Mouse (Mus musculus) heart, embryonic 14.5 days (tissue): ENCODE measurements around the gene Sdha. TPM values are rescaled to one million over a fixed set of nuclear protein-coding genes. Genes with fewer than 3 reads are reported as not detected.

Experiments
- ATAC-seq: fragments of 200-750 bp; cut with Nextera tagmentation; 2 replicates; pipeline ENCODE4 v1.8.0; 2017; ENCODE audit warnings: low read depth, moderate TSS enrichment; ENCODE audit not compliant: insufficient number of reproducible peaks, insufficient read depth, low FRiP score
- H3K27ac ChIP-seq, 2 experiments: fragments of 200-500 bp in 1 of 2; fragments of 300-500 bp in 1 of 2; sonication (generic) in 1 of 2; replicated peaks in 1 of 2; 2 replicates each; pipeline ENCODE4 v1.5.1; 2012 to 2014; ENCODE audit warnings: low read depth in 2 of 2, low read length in 2 of 2, control low read depth in 1 of 2, mild to moderate bottlenecking in 1 of 2, mixed read lengths in 1 of 2; ENCODE audit not compliant: control insufficient read depth in 1 of 2, insufficient read depth in 1 of 2
- H3K27me3 ChIP-seq: fragments of 300-500 bp; sonication (generic); 2 replicates; pipeline ENCODE4 v1.6.1; 2014; ENCODE audit warnings: mild to moderate bottlenecking, low read length, control low read depth; ENCODE audit not compliant: control insufficient read depth, insufficient read depth
- H3K36me3 ChIP-seq: fragments of 300-500 bp; sonication (generic); 2 replicates; pipeline ENCODE4 v1.6.1; 2014; ENCODE audit warnings: mild to moderate bottlenecking, control low read depth, low read length, mixed read lengths; ENCODE audit not compliant: control insufficient read depth, insufficient read depth
- H3K4me1 ChIP-seq, 2 experiments: fragments of 200-500 bp in 1 of 2; fragments of 300-500 bp in 1 of 2; sonication (generic) in 1 of 2; 2 replicates each; pipeline ENCODE4 v1.6.1; 2012 to 2014; ENCODE audit warnings: low read length in 2 of 2, control low read depth in 1 of 2, mixed read lengths in 1 of 2; ENCODE audit not compliant: control insufficient read depth in 2 of 2, insufficient read depth in 2 of 2
- H3K4me2 ChIP-seq: fragments of 300-500 bp; sonication (generic); 2 replicates; pipeline ENCODE4 v1.6.1; 2014; ENCODE audit warnings: mild to moderate bottlenecking, low read length
- H3K4me3 ChIP-seq, 2 experiments: fragments of 200-500 bp in 1 of 2; fragments of 300-500 bp in 1 of 2; sonication (generic) in 1 of 2; 2 replicates each; pipeline ENCODE4 v1.5.1; 2012 to 2014; ENCODE audit warnings: low read length in 2 of 2, mild to moderate bottlenecking in 2 of 2, control low read depth in 1 of 2, low read depth in 1 of 2, moderate library complexity in 1 of 2; ENCODE audit not compliant: control insufficient read depth in 1 of 2, insufficient read depth in 1 of 2
- H3K9ac ChIP-seq: fragments of 300-500 bp; sonication (generic); 2 replicates; pipeline ENCODE4 v1.6.1; 2014; ENCODE audit warnings: mild to moderate bottlenecking, low read length
- H3K9me3 ChIP-seq: fragments of 300-500 bp; sonication (generic); 2 replicates; pipeline ENCODE4 v1.6.1; 2016; ENCODE audit warnings: low read length, control low read depth; ENCODE audit not compliant: control insufficient read depth
- WGBS: fragments of 180-500 bp; shearing (Covaris S2); extraction: QIAGEN DNeasy Blood & Tissue Kit; methylation state at CpG from one replicate; pipeline ENCODE4 v1.1.7; 2014; 5-methylcytosine and 5-hydroxymethylcytosine counted together
- polyA plus RNA-seq: library from polyadenylated mRNA; unstranded; fragments of >200 nt; fragmentation: Nextera tagmentation; extraction: Ambion mirVana; gene quantifications from 2 replicates; pipeline ENCODE4 v1.2.1, GENCODE M21; 2014

Gene Sdha
- 496 and 549 TPM in 2 replicates for polyA plus RNA-seq

DNA sequence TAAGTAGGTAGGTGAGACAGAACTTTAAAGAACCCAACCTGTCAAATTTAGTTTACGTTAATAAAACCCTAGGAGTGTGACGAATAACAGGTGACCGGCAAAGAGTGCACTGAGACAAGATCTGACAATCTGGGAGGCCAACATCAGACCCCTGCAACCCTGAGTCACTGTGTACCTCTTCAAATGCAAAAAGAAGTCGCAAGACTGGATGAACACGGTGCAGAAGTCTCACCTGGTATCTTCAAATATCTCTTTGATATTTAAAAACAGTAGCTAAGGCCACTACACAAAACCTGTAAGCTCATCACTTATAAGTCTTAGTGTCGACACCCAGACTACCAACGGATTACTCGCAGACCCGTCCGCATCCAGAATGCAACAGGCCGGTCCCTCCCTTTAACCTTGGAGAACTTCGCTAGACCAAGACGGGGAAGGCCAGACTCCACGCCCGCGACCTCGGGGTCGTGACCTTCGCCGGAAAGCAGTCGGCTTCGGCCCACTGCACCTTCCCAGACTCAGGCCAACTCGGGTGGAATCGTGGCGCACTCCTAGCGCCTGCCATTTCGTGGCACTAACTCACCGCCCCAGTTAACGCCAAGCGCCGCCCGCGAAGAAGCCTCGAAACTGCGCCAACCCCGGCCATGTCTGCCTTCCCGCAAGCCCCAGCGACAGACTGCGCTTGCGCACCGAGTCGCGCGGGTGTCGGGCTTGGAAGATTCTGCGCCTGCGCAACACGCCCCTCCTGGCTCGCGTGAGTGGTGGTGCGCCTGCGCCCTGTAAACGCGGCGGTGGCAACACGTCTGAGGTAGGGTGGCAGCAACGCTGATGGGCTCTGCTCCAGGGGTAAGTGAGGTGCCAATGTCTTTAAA, at the start of gene Sdha, which contains the start of gene Ccdc127:
Sdha (minus strand) TSS at position 715 of the 869 bp plus-strand sequence.
Ccdc127 (plus strand) TSS at position 744 of the 869 bp plus-strand sequence.
- ATAC-seq, result peak; percentile 98

DNA sequence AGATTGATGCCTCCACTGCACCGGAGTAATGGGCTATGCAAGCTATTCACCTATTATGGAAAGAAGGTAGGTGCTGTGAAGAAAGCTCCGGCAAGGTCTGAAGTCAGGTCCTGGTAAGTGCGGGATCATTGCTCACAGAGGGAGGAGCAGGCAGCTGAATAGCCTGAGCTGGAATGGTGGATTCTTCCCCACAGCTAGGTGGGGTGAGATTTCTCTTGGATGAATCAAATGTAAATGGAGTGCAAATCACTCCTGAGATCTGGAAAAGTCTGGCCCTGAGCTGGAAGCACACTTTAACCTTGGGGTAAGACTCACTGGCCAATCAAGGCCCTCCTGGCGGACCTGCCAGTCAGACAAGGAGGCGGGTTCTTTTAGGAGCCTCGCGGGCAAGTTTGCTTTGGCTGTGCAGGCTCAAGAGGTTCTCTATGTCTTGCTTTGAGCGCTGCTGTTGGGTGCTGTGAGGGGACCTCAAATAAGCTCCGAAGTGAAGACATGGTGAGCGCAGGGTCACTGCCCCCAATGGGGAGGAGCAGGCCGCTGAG, 49.3 kb upstream of the Sdha start, which contains the start of gene Ftl1-ps1:
Ftl1-ps1 (plus strand) TSS at position 397 of the 542 bp plus-strand sequence.
- no peak within 1 kb of the TSS for H3K27ac ChIP-seq
- peak within 1 kb of the TSS; percentile 3 to 21; a peak in 3 of 4 replicates for H3K4me3 ChIP-seq
- ATAC-seq, result no peak
- no peaks in the 10 kb centered on the region for H3K27me3 ChIP-seq
- H3K9ac ChIP-seq, result no peak within 1 kb of the TSS
- H3K36me3 ChIP-seq, result no peaks in the 10 kb centered on the region
- no peaks in the 10 kb centered on the region for H3K4me1 ChIP-seq
- H3K4me2 ChIP-seq, result peak within 1 kb of the TSS; percentile 52
- no peaks in the 10 kb centered on the region for H3K9me3 ChIP-seq
- WGBS, result 13% methylated on average over 11 of the region's 11 CpGs

More for the DNA sequence above, at the start of gene Sdha, which contains the start of gene Ccdc127:
- peak within 1 kb of the TSS; percentile 68 to 95 for H3K4me3 ChIP-seq
- H3K9me3 ChIP-seq, result no peaks in the 10 kb centered on the region
- no peaks in the 10 kb centered on the region for H3K27me3 ChIP-seq
- under 1% methylated on average over 57 of the region's 57 CpGs for WGBS
- H3K27ac ChIP-seq, result peak within 1 kb of the TSS; percentile 94 to 95
- H3K9ac ChIP-seq, result peak within 1 kb of the TSS; percentile 92
- H3K4me2 ChIP-seq, result peak within 1 kb of the TSS; percentile 84
- H3K4me1 ChIP-seq, result peaks cover 0 to 13% of the 10 kb centered on the region in 2 experiments; a peak in 2 of 4 replicates
- H3K36me3 ChIP-seq, result peaks cover 22% of the 10 kb centered on the region

DNA sequence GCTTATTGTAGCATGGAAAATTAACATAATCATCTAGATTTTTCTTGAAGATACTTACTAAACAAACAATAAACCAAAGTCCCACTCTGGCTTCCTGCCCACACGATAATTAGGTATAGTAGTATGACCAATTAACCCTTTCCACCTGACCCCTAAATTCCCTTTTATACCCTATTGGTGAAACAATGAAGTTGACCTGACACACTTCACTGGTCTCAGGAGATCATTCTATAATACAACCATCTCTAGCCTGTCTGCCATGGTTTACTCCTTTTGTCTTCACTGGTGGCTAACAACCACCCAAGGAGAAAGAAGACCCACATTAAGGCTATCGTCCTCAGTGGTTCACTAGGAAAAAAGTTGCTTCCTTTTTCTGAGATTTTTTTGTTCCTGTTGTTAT, 41.1 kb upstream of the Sdha start:
- ATAC-seq, result no peak
- no peaks in the 10 kb centered on the region for H3K27me3 ChIP-seq
- no peaks in the 10 kb centered on the region for H3K36me3 ChIP-seq
- H3K9ac ChIP-seq, result no peak overlapping the region
- peaks cover 0 to 4% of the 10 kb centered on the region in 2 experiments; a peak in 1 of 4 replicates for H3K4me1 ChIP-seq
- H3K9me3 ChIP-seq, result no peaks in the 10 kb centered on the region
- no peak overlapping the region for H3K4me2 ChIP-seq
- no peak overlapping the region for H3K27ac ChIP-seq
- H3K4me3 ChIP-seq, result no peak overlapping the region
- 70% methylated on average over 2 of the region's 2 CpGs for WGBS

DNA sequence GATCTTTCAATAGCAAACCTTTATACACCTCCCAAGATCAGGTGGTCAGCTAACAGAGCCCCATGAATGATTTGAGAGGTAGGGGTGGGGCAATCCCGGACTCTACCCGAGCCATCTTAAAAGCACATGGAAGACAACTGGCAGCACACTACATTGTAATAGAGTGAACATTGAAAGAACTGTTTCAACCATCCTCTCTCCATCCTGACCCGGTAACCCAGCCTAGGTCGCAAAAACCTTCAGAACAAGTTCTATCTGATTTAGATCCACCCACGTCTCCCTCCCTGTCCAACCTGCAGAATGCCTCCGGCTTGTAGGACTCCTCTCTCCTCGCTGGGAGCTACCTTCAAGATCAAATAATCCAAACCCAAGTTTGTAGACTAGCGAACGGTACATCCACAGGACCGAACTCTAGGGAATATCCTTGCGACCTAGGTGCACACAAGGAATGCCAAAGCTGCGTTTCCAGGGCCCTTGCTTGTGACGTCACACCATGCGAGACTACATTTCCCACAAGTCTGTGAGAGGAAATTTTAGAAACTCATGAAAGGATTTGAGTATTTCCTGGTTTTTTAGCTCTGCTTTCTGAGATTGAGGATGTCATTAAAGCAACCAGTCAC, 40.4 kb upstream of the Sdha start, which contains the start of gene Zfp72:
Zfp72 (minus strand) TSS at position 466 of the 620 bp plus-strand sequence.
- H3K27me3 ChIP-seq, result no peaks in the 10 kb centered on the region
- H3K4me1 ChIP-seq, result peaks cover 0 to 4% of the 10 kb centered on the region in 2 experiments; a peak in 1 of 4 replicates
- H3K27ac ChIP-seq, result no peak within 1 kb of the TSS
- peak within 1 kb of the TSS; percentile 76 for H3K9ac ChIP-seq
- no peaks in the 10 kb centered on the region for H3K36me3 ChIP-seq
- peak within 1 kb of the TSS; percentile 71 to 83 for H3K4me3 ChIP-seq
- peak within 1 kb of the TSS; percentile 73 for H3K4me2 ChIP-seq
- no peaks in the 10 kb centered on the region for H3K9me3 ChIP-seq
- 3% methylated on average over 14 of the region's 14 CpGs for WGBS
- ATAC-seq, result no peak

DNA sequence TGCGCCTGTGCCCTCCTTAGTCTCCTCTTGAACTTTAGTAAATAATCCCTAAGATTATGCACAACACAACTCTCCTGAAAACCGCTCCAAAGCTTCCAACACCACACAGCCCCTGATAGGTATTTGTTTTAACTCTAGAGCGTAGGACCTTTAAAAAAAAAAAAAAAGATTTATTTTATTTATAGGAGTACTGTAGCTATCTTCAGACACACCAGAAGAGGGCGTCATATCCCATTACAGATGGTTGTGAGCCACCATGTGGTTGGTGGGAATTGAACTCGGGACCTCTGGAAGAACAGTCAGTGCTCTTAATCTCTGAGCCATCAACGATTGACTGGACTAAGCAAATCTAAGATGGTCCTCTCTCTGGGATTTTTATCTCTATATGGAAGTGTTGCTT, 39.6 kb upstream of the Sdha start:
- ATAC-seq, result no peak
- 56% methylated on average over 6 of the region's 6 CpGs for WGBS
- no peak overlapping the region; the same call in 1 of the 2 replicates for H3K9ac ChIP-seq
- no peaks in the 10 kb centered on the region for H3K27me3 ChIP-seq
- peak overlapping the region in 1 of 2 experiments; percentile 71; a peak in 3 of 4 replicates for H3K4me3 ChIP-seq
- H3K9me3 ChIP-seq, result no peaks in the 10 kb centered on the region
- peak overlapping the region; percentile 73 for H3K4me2 ChIP-seq
- H3K27ac ChIP-seq, result no peak overlapping the region
- no peaks in the 10 kb centered on the region for H3K36me3 ChIP-seq
- peaks cover 0 to 4% of the 10 kb centered on the region in 2 experiments; a peak in 1 of 4 replicates for H3K4me1 ChIP-seq

DNA sequence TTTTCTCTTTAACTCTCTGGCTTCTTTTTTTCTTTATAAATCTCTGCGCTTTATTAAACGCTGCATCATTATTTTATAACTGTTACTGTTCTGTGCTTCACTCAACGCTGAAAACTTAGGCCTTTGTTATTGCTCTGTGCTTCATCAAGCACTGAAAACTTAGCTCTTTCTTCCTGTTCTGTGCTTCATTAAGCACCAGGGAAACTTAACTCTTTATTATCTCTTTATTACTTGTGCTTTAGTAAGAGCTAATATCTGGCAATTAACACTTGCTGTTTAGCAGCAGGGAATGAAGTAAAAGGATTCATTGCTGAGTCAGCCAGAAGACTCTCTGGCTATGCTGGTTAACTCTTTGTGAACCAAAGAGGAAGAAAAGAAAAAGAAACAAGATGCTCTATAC, 32.2 kb upstream of the Sdha start:
- Histone ChIP-seq H3K4me1 (no peaks in the 10 kb centered on the region), H3K9ac (no peak overlapping the region), H3K27ac (no peak overlapping the region), H3K4me3 (no peak overlapping the region), H3K36me3 (0 out of 2 replicates have a peak, but pooled peaks cover 4% of the 10 kb centered on the region), H3K27me3 (no peaks in the 10 kb centered on the region), H3K9me3 (no peaks in the 10 kb centered on the region), H3K4me2 (no peak overlapping the region)
- no peak for ATAC-seq
- WGBS, result 76% methylated on average over 3 of the region's 3 CpGs
